Mouse (Mus musculus) brain, embryonic 14.5 days (tissue): ENCODE data around the gene Atxn7. TPM values are rescaled to one million over a fixed set of nuclear protein-coding genes. Genes with fewer than 3 reads are reported as not detected.
A peak's percentile ranks its signal among the peaks of the same experiment; 100 is the strongest.
"Not testable (repeated sequence)": the region's sequence is repeated elsewhere in the genome, so short reads cannot be mapped to it uniquely, and the experiment has no call there.

Experiments used
- DNase-seq: peaks from one replicate; pipeline ENCODE4 v3.0.0-alpha.2; 2011; ENCODE audit warnings: low read depth
- CTCF ChIP-seq: fragments of 200-500 bp; IDR thresholded peaks from 2 replicates; pipeline ENCODE4 v1.5.1; 2012; ENCODE audit warnings: inconsistent platforms, mild to moderate bottlenecking, moderate library complexity, borderline replicate concordance; ENCODE audit not compliant: insufficient read depth, insufficient read length; ENCODE audit errors: extremely low read depth
- POLR2A ChIP-seq: fragments of 200-500 bp; IDR thresholded peaks from 2 replicates; pipeline ENCODE4 v1.6.1; 2012; ENCODE audit warnings: mild to moderate bottlenecking, inconsistent platforms, borderline replicate concordance; ENCODE audit not compliant: poor library complexity, insufficient read depth, insufficient read length, severe bottlenecking; ENCODE audit errors: extremely low read depth
- polyA plus RNA-seq: library from polyadenylated mRNA; depleted of rRNA; stranded (reverse); fragments of >200 nt; gene quantifications from 2 replicates; pipeline ENCODE4 v1.2.3, GENCODE M21; 2012; rRNA removed

The Atxn7 gene
- 19.5 and 22.1 TPM in 2 replicates for polyA plus RNA-seq

- TF ChIP-seq POLR2A (no peak), CTCF (no peak)
- DNase-seq = peak; percentile 40
Observed at GRCm38 (mm10) chr14:13961401-13962112, at the start of gene Atxn7, which contains the start of gene Thoc7. Gene Atxn7, plus strand, starts transcription at chr14:13961440. Gene Thoc7, minus strand, starts transcription at chr14:13961852.

- TF ChIP-seq POLR2A (no peak), CTCF (no peak)
- no peak for DNase-seq
Observed at GRCm38 (mm10) chr14:13914387-13915082, 46.7 kb upstream of the Atxn7 start, which contains the start of gene Gm281. Gene Gm281, minus strand, starts transcription at chr14:13914478.

DNA sequence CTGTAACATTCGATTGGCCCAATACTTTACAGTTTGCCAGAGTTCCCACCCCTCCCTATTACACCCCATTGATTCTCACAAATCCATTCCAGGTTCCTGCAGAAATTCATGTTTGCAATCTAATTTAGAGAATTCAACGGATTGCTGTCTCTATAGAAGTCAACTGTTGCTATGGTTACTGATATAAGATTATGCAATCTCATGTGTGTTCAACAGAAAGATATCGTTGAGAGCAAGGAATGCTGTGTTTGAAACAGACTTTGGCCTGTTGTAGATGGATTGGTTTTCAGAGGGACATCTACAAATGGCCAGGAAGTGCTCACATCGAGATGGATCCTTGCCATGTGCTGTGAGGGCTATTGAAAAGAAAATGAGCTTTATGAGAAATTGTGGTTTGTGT is 46.0 kb upstream of the Atxn7 start:
- TF ChIP-seq CTCF (no peak), POLR2A (no peak)
- no peak for DNase-seq

GRCm38 (mm10) chr14:13917208-13917607 is 44.0 kb upstream of the Atxn7 start:
- no peak for DNase-seq
- TF ChIP-seq POLR2A (no peak), CTCF (no peak)

DNA sequence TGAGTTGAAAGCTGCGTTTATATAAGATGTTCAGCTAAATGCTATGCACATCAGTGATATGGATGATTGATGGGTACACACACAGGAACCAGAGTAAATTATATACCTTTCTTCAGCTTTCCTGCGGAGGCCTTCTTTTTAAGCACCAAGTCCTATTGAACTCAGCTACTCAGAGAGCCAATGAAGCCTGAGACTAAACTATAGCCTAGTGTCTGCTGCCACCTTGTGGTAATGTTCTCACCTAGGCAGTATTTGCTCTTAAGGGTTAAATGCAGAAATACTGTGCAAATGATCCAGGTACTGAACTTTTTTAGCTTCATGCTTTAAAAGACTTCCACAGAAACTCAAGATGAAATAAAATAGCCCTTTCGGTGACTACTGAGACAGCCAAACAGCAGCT is 43.6 kb upstream of the Atxn7 start:
- TF ChIP-seq CTCF = peak; percentile 74; the same call in 1 of the 2 replicates
- no peak for TF ChIP-seq POLR2A
- peak; percentile 95 for DNase-seq

GRCm38 (mm10) chr14:13933290-13934051 is 27.8 kb upstream of the Atxn7 start:
- TF ChIP-seq CTCF (no peak), POLR2A (no peak)
- DNase-seq = peak; percentile 32

GRCm38 (mm10) chr14:13934052-13934371 is 27.2 kb upstream of the Atxn7 start:
- DNase-seq = no peak
- TF ChIP-seq POLR2A = no peak
- no peak for TF ChIP-seq CTCF

- TF ChIP-seq POLR2A = no peak
- no peak for TF ChIP-seq CTCF
- no peak for DNase-seq
Observed at GRCm38 (mm10) chr14:13944686-13945085, 16.6 kb upstream of the Atxn7 start.

- DNase-seq = peak; percentile 23
- TF ChIP-seq POLR2A (no peak), CTCF (no peak)
Observed at GRCm38 (mm10) chr14:13948345-13948744, 12.9 kb upstream of the Atxn7 start.

DNA sequence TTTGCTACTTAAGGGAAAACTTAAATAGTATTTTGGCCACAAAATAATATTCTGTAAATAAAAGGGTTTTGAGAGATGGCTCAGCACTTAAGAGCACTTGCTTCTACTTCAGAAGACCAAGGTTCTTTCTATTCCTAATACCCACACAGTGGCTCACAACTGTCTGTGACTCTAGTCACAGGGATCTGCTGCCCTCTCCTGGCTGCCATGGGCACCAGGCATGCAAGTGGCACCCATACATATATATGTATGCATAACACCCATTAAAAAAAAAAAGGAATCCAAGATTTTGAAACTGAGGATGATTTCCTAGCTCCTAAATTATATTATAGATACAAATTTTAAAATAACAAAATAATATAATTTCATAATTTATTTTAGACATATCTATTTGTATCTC is 10.8 kb upstream of the Atxn7 start:
- DNase-seq = peak; percentile 68
- TF ChIP-seq POLR2A (no peak), CTCF (peak; percentile 67)

DNA sequence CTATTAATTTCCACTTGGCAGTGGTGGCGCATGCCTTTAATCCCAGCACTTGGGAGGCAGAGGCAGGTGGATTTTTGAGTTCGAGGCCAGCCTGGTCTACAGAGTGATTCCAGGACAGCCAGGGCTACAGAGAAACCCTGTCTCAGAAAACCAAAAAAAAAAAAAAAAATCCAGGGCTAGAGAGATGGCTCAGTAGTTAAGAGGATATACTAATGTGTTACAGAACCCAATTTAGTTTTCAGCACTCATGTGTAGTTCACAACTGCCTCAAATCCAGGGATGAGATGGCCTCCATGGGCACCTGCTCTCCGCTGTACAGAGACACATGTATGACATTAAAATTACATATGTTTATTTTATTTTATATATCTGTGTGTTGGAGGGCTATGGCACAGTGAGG is 9.1 kb upstream of the Atxn7 start:
- not testable (repeated sequence) for DNase-seq
